ENCODE assay signal across 8 mouse cellular contexts in genomic region chr4:83323201-83323903, GRCm38 (mm10). TPM values are rescaled to one million over a fixed set of nuclear protein-coding genes. Genes with fewer than 3 reads are reported as not detected.
DNase-seq lines count a peak whose midpoint lies in the region; ATAC-seq lines count a peak whose summit lies in the region.

No protein-coding gene starts in this region.

- H3K9ac ChIP-seq in embryonic facial prominence, embryonic 15.5 days: peak overlapping the region; percentile 53
- peak overlapping the region; percentile 65 for H3K9ac ChIP-seq in heart, embryonic 11.5 days (ENCODE audit: low read depth, low read length)
- peak overlapping the region; percentile 63 for H3K9ac ChIP-seq in kidney, embryonic 15.5 days
- H3K9ac ChIP-seq in liver, embryonic 13.5 days: peak overlapping the region; percentile 73

- H3K4me3 ChIP-seq in embryonic facial prominence, embryonic 15.5 days (replicated peaks): peak overlapping the region; percentile 79
- peak overlapping the region; percentile 68 for H3K4me3 ChIP-seq in heart, embryonic 11.5 days (ENCODE audit: low read depth, low read length)
- peak overlapping the region; percentile 84 for H3K4me3 ChIP-seq in kidney, embryonic 15.5 days (replicated peaks)
- peak overlapping the region; percentile 70 for H3K4me3 ChIP-seq in liver, embryonic 13.5 days (replicated peaks)

- no peaks in the 10 kb centered on the region for H3K9me3 ChIP-seq in embryonic facial prominence, embryonic 15.5 days (replicated peaks)
- no peaks in the 10 kb centered on the region for H3K9me3 ChIP-seq in heart, embryonic 11.5 days (replicated peaks; ENCODE audit: control insufficient read depth, low read length)
- no peaks in the 10 kb centered on the region for H3K9me3 ChIP-seq in kidney, embryonic 15.5 days (replicated peaks)
- H3K9me3 ChIP-seq in liver, embryonic 13.5 days (replicated peaks): no peaks in the 10 kb centered on the region

- peak; percentile 68 for ATAC-seq in embryonic facial prominence, embryonic 15.5 days (ENCODE audit: insufficient number of reproducible peaks, low FRiP score, low TSS enrichment, low read depth)
- ATAC-seq in heart, embryonic 11.5 days (replicated peaks; ENCODE audit: insufficient number of reproducible peaks, low FRiP score, low TSS enrichment): peak; percentile 64; the same call in 1 of the 2 replicates
- ATAC-seq in kidney, embryonic 15.5 days (replicated peaks; ENCODE audit: low FRiP score): peak; percentile 74
- peak; percentile 18 for ATAC-seq in liver, embryonic 13.5 days (ENCODE audit: low read depth)

- no peaks in the 10 kb centered on the region for H3K36me3 ChIP-seq in embryonic facial prominence, embryonic 15.5 days
- H3K36me3 ChIP-seq in heart, embryonic 11.5 days (ENCODE audit: control insufficient read depth, insufficient read depth, low read length): no peaks in the 10 kb centered on the region
- H3K36me3 ChIP-seq in kidney, embryonic 15.5 days: no peaks in the 10 kb centered on the region
- H3K36me3 ChIP-seq in liver, embryonic 13.5 days: no peaks in the 10 kb centered on the region
- no peaks in the 10 kb centered on the region for H3K36me3 ChIP-seq in splenic B cell, adult 2 months (ENCODE audit: control insufficient read depth, insufficient read depth, low read length, poor library complexity, severe bottlenecking)

- peak overlapping the region; percentile 77 for H3K27ac ChIP-seq in embryonic facial prominence, embryonic 15.5 days (replicated peaks)
- no peak overlapping the region for H3K27ac ChIP-seq in heart, embryonic 11.5 days (ENCODE audit: low read depth, low read length)
- peak overlapping the region; percentile 71 for H3K27ac ChIP-seq in kidney, embryonic 15.5 days
- no peak overlapping the region for H3K27ac ChIP-seq in liver, embryonic 13.5 days

- H3K4me2 ChIP-seq in embryonic facial prominence, embryonic 15.5 days (replicated peaks): peak overlapping the region; percentile 97
- peak overlapping the region; percentile 100 for H3K4me2 ChIP-seq in heart, embryonic 11.5 days
- H3K4me2 ChIP-seq in kidney, embryonic 15.5 days: peak overlapping the region; percentile 99
- peak overlapping the region; percentile 97 for H3K4me2 ChIP-seq in liver, embryonic 13.5 days

- peak; percentile 78 for DNase-seq in 3T3-L1 (ENCODE audit: low read depth, low spot score)
- DNase-seq in adrenal gland, postnatal 14 days: peak; percentile 87
- peak; percentile 55 for DNase-seq in liver, embryonic 13.5 days
- peak; percentile 71 to 76 for DNase-seq in natural killer cell, adult 2 months (ENCODE audit: low spot score in 2 of 2)
- peak; percentile 73 for DNase-seq in splenic B cell, adult 2 months (ENCODE audit: low read depth, low spot score)

- 2% methylated on average over 48 of the region's 48 CpGs for WGBS in embryonic facial prominence, embryonic 15.5 days
- 3% methylated on average over 48 of the region's 48 CpGs for WGBS in heart, embryonic 11.5 days (ENCODE audit: insufficient replicate concordance)
- WGBS in kidney, embryonic 15.5 days: 3% methylated on average over 48 of the region's 48 CpGs
- 4% methylated on average over 48 of the region's 48 CpGs for WGBS in liver, embryonic 13.5 days (ENCODE audit: insufficient replicate concordance)

- no peaks in the 10 kb centered on the region for H3K27me3 ChIP-seq in embryonic facial prominence, embryonic 15.5 days
- H3K27me3 ChIP-seq in heart, embryonic 11.5 days (ENCODE audit: control insufficient read depth, insufficient read depth, low read length): no peaks in the 10 kb centered on the region
- no peaks in the 10 kb centered on the region for H3K27me3 ChIP-seq in kidney, embryonic 15.5 days
- peaks cover 40% of the 10 kb centered on the region for H3K27me3 ChIP-seq in liver, embryonic 13.5 days
- no peaks in the 10 kb centered on the region for H3K27me3 ChIP-seq in splenic B cell, adult 2 months (ENCODE audit: control insufficient read depth, insufficient read depth, low read length, poor library complexity, severe bottlenecking)

- 0 out of 2 replicates have a peak, but pooled peaks cover 9% of the 10 kb centered on the region for H3K4me1 ChIP-seq in embryonic facial prominence, embryonic 15.5 days
- no peaks in the 10 kb centered on the region for H3K4me1 ChIP-seq in heart, embryonic 11.5 days (ENCODE audit: control insufficient read depth, insufficient read depth, low read length)
- peaks cover 17% of the 10 kb centered on the region for H3K4me1 ChIP-seq in kidney, embryonic 15.5 days
- H3K4me1 ChIP-seq in liver, embryonic 13.5 days (replicated peaks): peaks cover 23% of the 10 kb centered on the region

RNA-seq across cellular contexts. Expression of gene Ttc39b, which starts 0.7 kb away (rescaled TPM):
- 18.7 and 19.1 TPM in 2 replicates for total RNA-seq in adrenal gland, postnatal 14 days (2021)
- polyA plus RNA-seq in embryonic facial prominence, embryonic 15.5 days (2015; fragmentation: Nextera tagmentation; extraction: Ambion mirVana): 4.4 and 5.1 TPM in 2 replicates
- polyA plus RNA-seq in heart, embryonic 11.5 days (2014; fragmentation: Nextera tagmentation; extraction: Ambion mirVana): 2.3 and 2.9 TPM in 2 replicates
- 2.0 and 2.7 TPM in 2 replicates for polyA plus RNA-seq in kidney, embryonic 15.5 days (2015; fragmentation: Nextera tagmentation; extraction: Ambion mirVana)
- polyA plus RNA-seq in liver, embryonic 13.5 days (2015; fragmentation: Nextera tagmentation; extraction: Ambion mirVana): 2.8 and 3.4 TPM in 2 replicates

Comparison
In these comparisons a context has a peak if more than half of its experiments do, and no peak if none do; other contexts are left out.
1. ATAC-seq: peak in every context shown above with its lines; median percentile 74 in kidney, embryonic 15.5 days; 68 in embryonic facial prominence, embryonic 15.5 days; 64 in heart, embryonic 11.5 days; 18 in liver, embryonic 13.5 days.
2. H3K27ac ChIP-seq: peak in embryonic facial prominence, embryonic 15.5 days (single experiment) and kidney, embryonic 15.5 days (single experiment); none in heart, embryonic 11.5 days (single experiment) and liver, embryonic 13.5 days (single experiment).
3. Peak in every context shown above with its lines, with median percentiles within 50 percentile points of each other: DNase-seq, H3K4me2 ChIP-seq, H3K4me3 ChIP-seq and H3K9ac ChIP-seq.